Mouse (Mus musculus) olfactory bulb, adult 2 months (tissue): ENCODE results near the gene Sart1. TPM values are rescaled to one million over a fixed set of nuclear protein-coding genes. Genes with fewer than 3 reads are reported as not detected.

Experiments
- H3K27ac ChIP-seq: fragments of 200-500 bp; 2 replicates; pipeline ENCODE4 v1.5.1; 2012; ENCODE audit warnings: low read depth, low read length; ENCODE audit not compliant: insufficient read depth
- H3K4me1 ChIP-seq: fragments of 200-500 bp; 2 replicates; pipeline ENCODE4 v1.6.1; 2012; ENCODE audit warnings: low read length; ENCODE audit not compliant: control insufficient read depth, insufficient read depth
- H3K4me3 ChIP-seq: fragments of 200-500 bp; 2 replicates; pipeline ENCODE4 v1.5.1; 2012; ENCODE audit warnings: mild to moderate bottlenecking, low read depth, low read length, moderate library complexity; ENCODE audit not compliant: insufficient read depth
- CTCF ChIP-seq: fragments of 200-500 bp; IDR thresholded peaks from 2 replicates; pipeline ENCODE4 v1.5.1; 2012; ENCODE audit warnings: low read depth, mild to moderate bottlenecking, low read length, moderate library complexity; ENCODE audit not compliant: insufficient read depth
- POLR2A ChIP-seq: fragments of 200-500 bp; IDR thresholded peaks from 2 replicates; pipeline ENCODE4 v1.6.1; 2012; ENCODE audit warnings: mild to moderate bottlenecking, low read depth, low read length, moderate library complexity; ENCODE audit not compliant: insufficient read depth
- WGBS: fragments of 180-500 bp; shearing (Covaris S2); methylation state at CpG from one replicate; pipeline ENCODE4 v1.1.7; 2018; 5-methylcytosine and 5-hydroxymethylcytosine counted together
- polyA plus RNA-seq: library from polyadenylated mRNA; stranded (reverse); fragments of >200 nt; gene quantifications from 2 replicates; pipeline ENCODE4 v1.2.4, GENCODE M21; 2012; ENCODE audit warnings: low replicate concordance; ENCODE audit not compliant: missing spikeins, insufficient read depth, insufficient read length

The Sart1 gene
- polyA plus RNA-seq, 1 experiment, result not detected

DNA sequence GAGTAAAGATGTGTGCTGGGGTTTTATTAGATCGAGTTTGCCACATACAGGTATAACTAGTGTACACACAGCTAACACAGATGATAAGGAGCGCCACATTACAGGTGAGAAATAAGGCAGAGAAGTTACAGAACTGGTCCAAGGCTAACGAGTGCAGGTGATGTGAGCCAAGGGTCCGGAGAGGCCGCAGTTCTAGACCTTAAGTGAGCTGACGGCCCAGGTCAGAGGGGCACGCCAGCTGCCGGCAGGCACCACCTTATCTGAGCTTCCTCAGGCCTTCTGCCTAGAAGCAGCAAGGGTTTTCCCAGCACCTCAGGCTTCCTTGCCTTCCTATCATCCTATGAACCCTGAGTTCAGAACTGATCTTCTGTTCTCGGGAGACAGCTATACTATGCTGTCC lies 31.1 kb upstream of the Sart1 start:
- 96% methylated on average over 9 of the region's 9 CpGs for WGBS
- H3K4me1 ChIP-seq, result peaks cover 19% of the 10 kb centered on the region
- no peak for TF ChIP-seq CTCF
- no peak for TF ChIP-seq POLR2A
- H3K4me3 ChIP-seq, result no peak overlapping the region
- H3K27ac ChIP-seq, result no peak overlapping the region

GRCm38 (mm10) chr19:5418750-5419466 lies 30.4 kb upstream of the Sart1 start:
- Histone ChIP-seq H3K27ac (no peak overlapping the region), H3K4me3 (no peak overlapping the region), H3K4me1 (peaks cover 18% of the 10 kb centered on the region)
- 93% methylated on average over 8 of the region's 8 CpGs for WGBS
- TF ChIP-seq POLR2A (no peak), CTCF (no peak)

DNA sequence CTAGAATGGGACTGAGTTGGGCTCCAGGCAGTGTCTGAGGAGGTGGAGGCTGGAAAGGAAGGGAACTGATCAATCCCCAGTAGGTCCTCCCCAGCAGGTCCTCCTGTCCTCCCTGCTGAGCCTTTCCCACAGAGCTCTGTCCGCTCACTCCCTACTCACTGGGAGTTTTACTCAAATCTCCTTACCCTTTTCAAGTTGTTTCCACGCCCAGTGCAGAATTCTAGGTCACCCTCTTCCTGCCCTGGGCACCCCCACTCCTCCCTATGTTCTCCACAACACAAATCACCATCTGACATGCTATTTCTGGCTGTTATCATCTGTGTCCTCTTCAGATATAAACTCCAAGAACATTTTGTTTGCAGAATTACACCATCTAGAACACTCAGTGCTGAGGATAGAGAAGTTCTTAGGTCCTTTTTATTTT lies 26.0 kb upstream of the Sart1 start:
- Histone ChIP-seq H3K4me1 (peaks cover 6% of the 10 kb centered on the region), H3K27ac (no peak overlapping the region), H3K4me3 (no peak overlapping the region)
- 65% methylated on average over 2 of the region's 2 CpGs for WGBS
- TF ChIP-seq POLR2A (no peak), CTCF (no peak)

DNA sequence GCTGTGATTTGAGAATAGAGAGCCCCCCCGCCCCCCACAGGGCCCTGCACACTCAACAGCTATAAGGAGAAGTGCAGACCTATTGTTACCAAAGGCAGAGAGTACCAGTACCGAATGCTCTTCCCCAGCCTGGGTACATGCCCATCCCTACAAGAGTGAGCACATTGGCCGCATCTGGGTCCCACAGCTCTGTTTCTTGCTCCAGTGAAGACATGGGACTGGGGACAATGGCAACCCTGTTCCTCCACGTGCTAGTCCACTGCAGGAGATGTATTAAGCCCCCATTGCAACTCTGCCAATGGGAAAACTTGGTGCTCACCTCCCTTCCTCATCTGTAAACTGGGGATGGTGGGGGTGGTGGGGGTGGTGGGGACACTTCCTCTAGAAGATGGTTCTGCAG lies 25.3 kb upstream of the Sart1 start:
- Histone ChIP-seq H3K4me3 (no peak overlapping the region), H3K27ac (no peak overlapping the region), H3K4me1 (peaks cover 7% of the 10 kb centered on the region)
- 62% methylated on average over 4 of the region's 4 CpGs for WGBS
- no peak for TF ChIP-seq POLR2A
- no peak for TF ChIP-seq CTCF

DNA sequence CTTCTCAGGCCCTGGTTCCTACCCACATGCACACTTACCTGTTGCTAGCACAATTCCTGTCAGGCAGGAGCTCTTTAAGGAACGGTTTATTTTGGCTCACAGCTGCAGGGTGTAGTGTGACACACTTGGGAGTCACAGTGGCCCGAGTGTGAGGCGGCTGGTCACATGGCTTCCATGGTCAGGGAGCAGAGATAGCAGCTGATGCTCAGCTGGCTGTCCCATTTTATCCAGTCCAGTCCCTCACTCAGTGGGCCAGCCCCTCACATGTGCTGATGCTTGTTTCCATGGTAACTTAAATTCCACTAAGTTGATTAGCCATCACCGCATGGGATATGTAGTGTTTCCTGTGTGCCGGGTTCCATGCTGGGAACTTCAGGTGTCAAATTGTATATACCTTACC lies 23.5 kb upstream of the Sart1 start:
- H3K27ac ChIP-seq, result no peak overlapping the region
- H3K4me3 ChIP-seq, result no peak overlapping the region
- TF ChIP-seq CTCF (no peak), POLR2A (no peak)
- H3K4me1 ChIP-seq, result peaks cover 14% of the 10 kb centered on the region
- 40% methylated on average over 5 of the region's 5 CpGs for WGBS

DNA sequence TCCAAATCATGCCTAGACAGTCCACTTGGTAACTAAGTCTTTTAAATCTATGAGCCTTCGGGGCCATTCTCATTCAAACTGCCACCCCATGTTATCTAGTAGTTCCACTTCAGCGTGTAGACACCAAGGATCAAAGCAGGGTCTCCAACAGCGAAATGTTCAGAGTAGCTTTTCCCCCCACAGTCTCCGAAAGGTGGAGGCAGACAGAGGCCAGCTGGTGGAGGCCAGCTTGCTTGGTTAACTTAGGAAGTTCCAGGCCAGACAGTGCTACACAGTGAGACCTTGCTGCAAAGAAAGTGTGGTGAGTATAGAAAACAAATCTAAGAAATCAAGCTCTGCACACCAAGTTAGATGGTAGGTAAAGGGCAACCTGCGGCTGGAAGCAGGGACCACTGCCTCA lies 22.1 kb upstream of the Sart1 start:
- no peak overlapping the region for H3K27ac ChIP-seq
- no peak overlapping the region for H3K4me3 ChIP-seq
- TF ChIP-seq CTCF (no peak), POLR2A (no peak)
- peaks cover 16% of the 10 kb centered on the region for H3K4me1 ChIP-seq
- WGBS, result 89% methylated on average over 5 of the region's 5 CpGs

DNA sequence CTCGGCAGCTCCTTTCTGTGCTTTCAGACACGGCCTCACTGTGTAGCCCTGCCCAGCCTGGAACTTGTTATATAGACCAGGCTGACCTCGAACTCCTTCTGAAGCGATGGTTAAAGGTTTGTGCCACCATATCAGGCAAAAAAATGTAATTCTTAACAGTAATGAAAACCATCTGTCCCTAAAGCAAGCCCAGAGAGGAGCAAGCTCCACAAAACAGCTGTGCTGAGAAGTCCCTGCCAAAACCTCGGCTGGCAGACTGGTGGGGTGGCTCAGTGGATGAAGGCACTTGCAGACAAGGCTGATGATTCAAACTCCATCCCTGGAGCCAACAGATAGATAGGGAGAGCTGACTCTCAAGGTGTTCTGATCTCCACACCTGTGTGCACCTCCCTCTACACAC lies 20.6 kb upstream of the Sart1 start:
- no peak overlapping the region for H3K27ac ChIP-seq

DNA sequence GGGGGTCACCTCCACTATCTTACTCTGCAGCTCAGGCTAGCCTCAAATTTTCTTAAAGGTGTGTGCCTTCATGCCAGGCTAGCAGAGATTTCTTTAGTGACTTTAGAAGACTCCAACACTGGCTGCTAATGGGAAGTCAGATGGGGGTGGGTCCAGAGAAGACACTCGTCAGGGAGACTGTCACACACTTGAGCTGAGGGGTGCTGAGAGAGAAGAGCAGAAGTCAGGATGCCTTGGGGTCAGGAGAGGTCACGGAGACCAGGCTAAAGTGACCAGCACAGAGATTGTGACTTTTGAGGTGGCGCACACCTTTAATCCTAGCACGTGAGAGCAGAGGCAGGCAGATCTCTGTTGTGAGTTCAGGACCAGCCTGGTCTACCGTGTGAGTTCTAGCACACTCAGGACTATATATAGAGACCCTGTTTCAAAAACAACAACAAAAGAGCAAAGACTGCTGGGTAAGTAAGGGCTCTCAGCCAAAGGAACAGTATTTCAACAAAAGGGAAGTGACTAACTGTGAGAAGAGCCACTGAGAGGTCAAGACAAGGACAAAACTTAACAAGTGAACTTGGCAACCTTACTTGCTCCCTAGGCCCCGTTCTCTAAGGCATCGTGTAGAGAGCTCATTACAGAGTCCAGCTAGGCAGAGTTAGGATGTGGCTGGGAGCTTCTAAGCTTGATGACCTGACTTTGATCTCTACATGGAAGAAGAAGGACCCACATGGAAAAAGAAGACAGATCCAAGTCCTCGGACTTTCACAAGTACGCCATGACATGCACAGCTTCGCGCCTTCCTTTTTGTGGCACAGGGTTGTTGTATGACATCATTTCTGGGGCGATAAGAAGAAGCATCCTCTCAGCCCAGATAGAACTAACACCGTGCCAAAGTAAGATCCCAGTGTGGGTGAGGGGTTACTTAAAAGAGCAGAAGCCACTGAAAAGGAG lies 19.8 kb upstream of the Sart1 start:
- TF ChIP-seq POLR2A, result no peak
- no peak for TF ChIP-seq CTCF
- 65% methylated on average over 13 of the region's 13 CpGs for WGBS
- H3K27ac ChIP-seq, result peak overlapping the region; percentile 46
- H3K4me3 ChIP-seq, result no peak overlapping the region
- H3K4me1 ChIP-seq, result peaks cover 16% of the 10 kb centered on the region

More for the DNA sequence above, 20.6 kb upstream of the Sart1 start:
- TF ChIP-seq CTCF (no peak), POLR2A (no peak)
- no peak overlapping the region for H3K4me3 ChIP-seq
- 70% methylated on average over 5 of the region's 5 CpGs for WGBS
- peaks cover 16% of the 10 kb centered on the region for H3K4me1 ChIP-seq

DNA sequence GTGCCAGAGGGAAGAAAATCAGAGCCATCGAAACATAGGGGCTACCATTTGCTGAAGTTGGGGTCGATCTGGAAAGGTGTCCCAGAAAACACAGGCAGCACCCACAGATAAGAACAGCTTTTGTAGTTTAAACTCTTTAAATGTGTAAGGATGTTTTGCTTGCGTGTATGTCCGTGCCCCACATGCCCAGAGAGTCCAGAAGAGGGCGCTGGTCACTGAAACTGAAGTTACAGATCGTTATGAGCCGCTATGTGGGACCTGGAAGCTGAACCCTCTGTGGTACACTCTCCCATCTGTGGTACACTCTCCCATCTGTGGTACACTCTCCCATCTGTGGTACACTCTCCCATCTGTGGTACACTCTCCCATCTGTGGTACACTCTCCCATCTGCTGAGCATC lies 18.6 kb upstream of the Sart1 start:
- Histone ChIP-seq H3K27ac (peak overlapping the region; percentile 99), H3K4me1 (peaks cover 16% of the 10 kb centered on the region), H3K4me3 (peak overlapping the region; percentile 65)
- 3% methylated on average over 7 of the region's 7 CpGs for WGBS
- TF ChIP-seq POLR2A, result no peak
- 0 out of 2 replicates have a peak, but pooled peaks have one; percentile 38 for TF ChIP-seq CTCF

DNA sequence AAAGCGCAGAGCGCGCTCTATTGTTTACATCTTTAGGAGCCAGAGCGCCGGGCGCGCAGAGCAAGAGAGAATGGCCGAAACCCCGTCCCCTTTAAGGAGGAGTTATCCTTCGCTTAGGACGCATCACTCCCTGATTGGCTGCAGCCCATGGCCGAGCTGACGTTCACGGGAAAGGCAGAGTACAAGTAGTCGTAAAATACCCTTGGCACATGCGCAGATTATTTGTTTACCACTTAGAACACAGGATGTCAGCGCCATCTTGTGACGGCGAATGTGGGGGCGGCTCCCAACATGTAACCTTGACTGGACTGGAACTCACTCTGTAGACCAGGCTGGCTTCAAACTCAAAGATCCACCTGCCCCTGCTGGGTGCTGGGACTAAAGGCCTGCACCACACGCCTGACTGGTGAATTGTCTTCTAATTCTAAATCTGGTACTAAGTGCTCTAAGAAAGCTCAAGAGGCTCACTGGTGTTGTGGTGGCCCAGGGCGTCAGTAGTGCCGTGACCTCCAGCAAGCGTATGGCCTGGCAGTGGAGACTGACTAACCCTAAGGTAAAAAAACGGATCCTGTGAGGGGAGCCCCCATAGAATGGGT lies 18.1 kb upstream of the Sart1 start:
- Histone ChIP-seq H3K27ac (peak overlapping the region; percentile 99), H3K4me1 (peaks cover 12% of the 10 kb centered on the region), H3K4me3 (peak overlapping the region; percentile 65)
- WGBS, result 4% methylated on average over 24 of the region's 25 CpGs
